Mouse (Mus musculus) urinary bladder, postnatal 36 days (tissue): ENCODE data around the gene Xpnpep2.

Experiments
- DNase-seq, 2 experiments: peaks; one replicate each; pipeline ENCODE4 v3.0.0; 2022; ENCODE audit warnings: low spot score in 2 of 2, mixed read lengths in 1 of 2

The Xpnpep2 gene

DNA sequence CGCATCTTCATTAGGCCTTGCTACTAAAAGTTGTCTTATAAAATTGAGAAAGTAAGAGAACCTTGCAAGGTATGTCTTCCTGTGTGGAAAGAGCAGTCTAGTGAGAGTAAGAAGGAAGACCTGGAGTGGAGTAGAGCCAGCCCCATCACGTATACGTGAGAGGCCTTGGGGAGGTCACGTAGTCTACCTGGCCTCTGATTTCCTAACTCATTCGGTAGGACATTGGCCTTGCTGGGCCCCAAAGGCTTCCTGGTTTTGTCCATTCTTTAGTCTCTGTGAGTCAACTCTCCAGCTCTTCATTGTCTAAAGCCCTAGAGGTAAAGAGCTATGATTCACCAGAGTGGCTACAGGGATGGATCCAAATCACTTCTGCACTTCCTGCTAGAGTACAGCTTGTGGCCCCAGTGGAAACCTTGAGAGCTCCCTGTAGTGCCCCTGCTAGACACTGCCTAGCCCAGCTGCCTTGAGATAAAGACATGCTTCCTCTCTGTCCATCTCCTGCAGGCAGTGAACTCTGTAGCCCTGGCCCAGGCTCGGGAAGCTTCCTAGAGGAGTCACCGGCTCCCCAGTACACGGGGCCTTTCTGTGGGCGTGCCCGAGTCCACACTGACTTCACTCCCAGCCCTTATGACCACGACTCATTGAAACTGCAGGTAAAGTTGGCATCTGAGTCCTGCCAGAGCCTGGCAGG, 49.8 kb downstream of the Xpnpep2 start:
- DNase-seq: no peak

- DNase-seq: no peak
Observed at GRCm38 (mm10) chrX:48169892-48170291, 61.4 kb downstream of the Xpnpep2 start.

DNA sequence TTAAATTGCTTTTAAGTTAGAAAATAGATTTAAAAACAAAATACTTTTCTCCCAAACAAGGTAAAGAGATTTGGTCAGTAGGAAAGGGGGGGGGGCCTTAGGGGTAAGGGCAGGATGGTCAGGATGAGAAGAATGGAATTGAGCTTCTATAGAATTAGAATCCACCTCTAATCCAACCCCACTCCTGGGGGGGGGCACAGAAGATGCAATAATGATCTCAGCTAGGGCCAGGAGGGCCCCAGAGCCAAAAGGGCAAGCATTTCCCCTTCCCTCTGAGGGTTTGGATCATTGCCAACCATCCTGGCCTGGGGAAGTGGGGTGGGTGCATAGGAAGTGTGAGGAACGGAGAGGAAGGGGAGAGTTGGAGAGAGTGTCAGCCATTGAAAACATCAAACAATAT, 61.8 kb downstream of the Xpnpep2 start:
- DNase-seq: no peak

DNA sequence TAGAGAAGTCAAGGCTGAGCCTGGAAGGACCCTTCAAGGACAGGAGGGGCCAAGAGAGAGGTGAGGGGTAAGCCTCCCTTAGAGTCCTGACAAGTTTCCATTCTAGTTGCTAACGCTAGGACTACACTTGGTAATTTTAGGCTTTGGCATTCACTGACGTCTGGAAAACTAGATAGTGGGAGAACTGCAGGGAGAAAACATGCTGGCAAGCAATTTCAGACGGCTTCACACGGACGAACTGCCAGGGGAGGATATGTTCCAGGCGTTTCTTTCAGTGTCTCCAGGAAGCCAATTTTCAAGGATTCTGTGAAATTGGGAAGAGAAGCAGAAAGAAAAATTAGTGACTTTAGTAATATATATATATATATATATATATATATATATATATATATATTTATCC, 73.3 kb downstream of the Xpnpep2 start:
- no peak for DNase-seq

DNA sequence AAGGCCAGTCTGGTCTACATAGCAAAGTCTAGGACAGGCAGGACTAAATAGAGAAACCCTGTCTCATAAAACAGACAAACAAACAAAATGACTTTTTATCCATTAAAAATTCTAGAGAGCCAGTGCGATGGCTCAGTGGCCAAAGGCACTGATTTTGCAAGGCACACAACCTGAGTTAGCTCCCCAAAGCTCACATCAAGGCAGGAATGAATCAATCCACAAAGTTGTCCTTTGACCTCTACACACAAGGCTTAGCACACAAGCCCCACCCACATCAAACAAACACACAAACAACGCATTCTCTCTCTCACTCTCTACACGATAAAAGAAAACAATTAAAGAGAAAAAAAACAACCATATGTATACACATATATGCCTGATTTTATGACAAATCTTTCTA, 76.2 kb downstream of the Xpnpep2 start:
- DNase-seq: no peak
